Mouse (Mus musculus) frontal cortex, postnatal 36 days (tissue): ENCODE results near the gene Mmp11.
"Not testable (repeated sequence)": the region's sequence is repeated elsewhere in the genome, so short reads cannot be mapped to it uniquely, and the experiment has no call there.

Experiments used
- DNase-seq, 2 experiments: peaks; one replicate each; pipeline ENCODE4 v3.0.0; 2022; ENCODE audit warnings: low spot score in 2 of 2

The Mmp11 gene

DNA sequence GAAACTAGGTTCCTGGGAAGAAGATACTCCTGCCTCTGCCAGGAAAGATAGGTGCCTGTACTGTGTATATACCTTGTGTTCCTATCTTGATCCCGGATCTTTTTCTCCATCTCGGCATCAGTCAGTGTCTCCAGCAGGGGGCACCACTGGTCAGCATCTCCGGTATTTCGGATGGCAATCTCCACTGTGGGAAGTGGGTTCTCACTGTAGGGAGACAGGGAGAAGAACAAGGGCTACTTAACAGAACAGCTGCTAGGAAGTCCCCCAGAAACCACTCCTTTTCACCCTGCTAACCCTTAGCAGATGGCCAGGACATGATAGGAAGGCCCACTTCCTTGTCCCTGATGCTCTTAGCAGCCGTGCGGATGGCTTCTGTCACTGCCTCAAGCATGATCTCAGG lies 38.9 kb downstream of the Mmp11 start:
- DNase-seq = peak; percentile 66 to 70

DNA sequence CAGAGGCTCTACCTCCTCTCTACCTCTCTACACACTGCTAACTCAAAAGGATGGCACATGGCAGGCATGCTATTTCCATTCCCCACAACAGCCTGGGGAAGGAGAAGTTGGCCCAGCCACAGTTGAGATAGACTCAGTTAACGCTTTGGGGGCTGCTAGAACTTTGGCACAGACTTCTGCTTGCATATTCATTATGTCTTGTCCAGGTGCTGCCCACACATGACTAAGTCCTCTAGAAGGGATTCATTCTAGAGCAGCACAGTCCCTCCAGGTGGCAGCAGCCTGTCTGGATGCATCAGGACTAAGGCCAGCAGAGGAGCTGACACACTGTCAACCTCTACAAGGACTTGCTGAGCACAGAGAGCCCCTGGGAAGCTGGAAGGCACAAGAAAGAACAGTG lies 40.1 kb downstream of the Mmp11 start:
- DNase-seq = peak; percentile 45 to 67

DNA sequence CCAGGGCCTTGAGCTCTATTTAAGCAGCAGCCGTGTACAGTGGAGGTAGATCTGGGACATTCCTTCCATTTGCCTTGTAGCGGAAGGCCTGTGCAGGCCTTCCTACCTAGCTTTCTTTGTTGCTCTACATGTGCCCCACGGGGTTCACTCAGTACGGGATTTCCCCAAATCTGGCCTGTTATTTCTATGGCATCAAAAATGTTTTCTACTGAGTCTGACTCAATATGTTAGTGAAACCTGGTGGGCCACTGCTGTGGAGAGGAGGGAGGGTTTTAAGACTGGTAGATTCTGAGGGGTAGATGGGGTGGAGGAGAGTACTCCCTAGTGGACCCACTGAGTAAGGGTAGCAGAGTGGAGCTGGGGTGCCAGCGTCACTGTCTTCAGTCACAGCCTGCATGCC lies 40.6 kb downstream of the Mmp11 start:
- no peak for DNase-seq

DNA sequence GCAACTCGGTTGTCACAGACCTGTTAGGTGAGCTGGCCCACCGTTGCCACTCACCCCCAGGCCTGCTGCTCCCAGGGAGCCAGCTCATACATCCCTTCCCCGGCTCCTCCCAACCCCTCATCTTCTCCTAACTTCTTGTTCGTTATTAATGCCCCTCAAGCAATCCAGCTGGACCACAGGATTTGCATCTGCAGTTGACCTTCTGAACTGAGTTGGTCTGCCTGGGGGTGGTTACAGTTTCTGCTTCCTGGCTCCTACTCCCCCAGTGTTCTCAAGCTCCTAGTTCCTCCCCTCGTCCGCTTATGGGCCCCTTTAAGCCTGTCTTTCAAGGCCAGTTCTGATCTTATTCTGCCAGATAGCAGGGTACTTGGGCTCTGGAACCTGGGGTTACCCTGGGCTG lies 41.7 kb downstream of the Mmp11 start:
- no peak for DNase-seq

DNA sequence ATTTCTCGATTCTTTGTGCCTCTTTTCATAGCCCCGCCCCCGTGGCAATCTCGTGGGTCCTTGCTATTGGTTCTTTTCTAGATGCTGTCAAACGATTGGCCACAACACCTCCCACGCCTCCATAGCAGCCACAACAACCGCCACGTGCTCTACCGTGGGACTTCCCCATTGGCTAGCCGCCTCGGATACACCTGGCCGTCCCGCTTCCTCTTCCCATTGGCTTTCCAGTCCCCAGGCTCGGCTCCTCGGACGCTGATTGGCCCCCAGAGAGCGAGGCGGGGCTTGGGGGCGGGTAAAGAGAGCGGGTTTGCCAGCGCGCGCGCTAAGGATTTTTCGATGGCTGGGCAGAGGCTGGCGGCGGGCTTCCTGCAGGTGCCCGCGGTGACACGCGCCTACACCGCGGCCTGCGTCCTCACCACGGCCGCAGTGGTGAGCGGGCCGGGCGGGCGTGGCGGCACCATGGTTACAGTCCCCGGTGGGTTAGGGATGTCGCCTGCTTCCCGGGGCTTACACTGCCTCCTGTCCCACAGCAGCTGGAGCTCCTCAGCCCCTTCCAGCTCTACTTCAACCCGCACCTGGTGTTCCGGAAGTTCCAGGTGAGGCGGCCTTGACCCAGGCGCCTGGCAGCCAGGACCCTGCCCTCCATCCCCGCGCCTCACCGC lies 43.1 kb downstream of the Mmp11 start, which contains the start of gene Derl3:
TSS of gene Derl3 (plus strand) at position 325 of the 662 bp plus-strand sequence.
- peak; percentile 96 to 97 for DNase-seq

DNA sequence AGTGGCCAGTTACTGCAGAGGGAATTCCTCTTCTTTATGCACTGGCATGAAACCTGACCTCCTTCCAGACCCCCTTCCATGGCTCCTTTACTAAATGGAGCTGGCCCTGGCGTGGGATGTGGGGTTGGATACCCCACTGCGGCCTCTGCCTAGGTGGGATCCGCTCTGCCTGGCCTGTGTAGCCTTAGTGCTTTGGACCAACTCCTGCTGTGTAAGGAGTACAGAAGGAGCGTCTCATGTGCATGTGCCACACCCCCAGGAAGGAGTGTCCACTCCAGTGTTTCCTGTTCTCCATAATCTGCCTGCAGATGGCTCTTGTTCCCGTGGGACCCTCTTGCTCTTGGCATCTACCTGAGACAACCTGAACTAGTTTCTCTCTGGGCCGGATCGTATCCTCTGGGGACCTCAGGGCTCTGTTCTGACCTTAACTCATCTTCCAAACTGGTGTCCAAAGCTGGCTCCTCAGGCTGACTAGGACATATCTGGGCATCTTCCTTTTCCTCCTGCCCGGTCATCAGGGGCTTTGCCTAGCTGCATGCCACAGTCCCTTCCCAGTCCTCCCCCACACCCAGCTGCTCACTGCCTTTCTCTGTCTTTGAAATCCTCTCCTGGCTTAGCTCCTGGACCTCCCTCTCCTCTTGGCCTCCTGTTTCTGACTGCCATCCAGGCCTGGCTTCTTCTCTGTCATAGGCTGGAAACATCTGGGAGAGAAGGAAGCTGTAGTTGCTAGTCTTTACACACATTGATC lies 46.7 kb downstream of the Mmp11 start:
- DNase-seq = no peak

DNA sequence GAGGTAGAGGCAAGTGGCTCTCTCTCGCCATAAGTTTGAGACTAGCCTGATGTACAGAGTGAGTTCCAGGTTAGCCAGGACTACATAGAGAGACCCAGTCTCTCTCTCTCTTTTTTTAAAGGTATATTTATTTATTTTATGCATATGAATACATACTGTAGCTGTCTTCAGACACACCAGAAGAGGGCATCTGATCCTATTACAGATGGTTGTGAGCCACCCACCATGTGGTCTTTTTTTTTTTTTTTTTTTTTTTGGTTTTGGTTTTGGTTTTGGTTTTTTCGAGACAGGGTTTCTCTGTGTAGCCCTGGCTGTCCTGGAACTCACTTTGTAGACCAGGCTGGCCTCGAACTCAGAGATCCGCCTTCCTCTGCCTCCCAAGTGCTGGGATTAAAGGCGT lies 48.8 kb downstream of the Mmp11 start:
- not testable (repeated sequence) for DNase-seq

DNA sequence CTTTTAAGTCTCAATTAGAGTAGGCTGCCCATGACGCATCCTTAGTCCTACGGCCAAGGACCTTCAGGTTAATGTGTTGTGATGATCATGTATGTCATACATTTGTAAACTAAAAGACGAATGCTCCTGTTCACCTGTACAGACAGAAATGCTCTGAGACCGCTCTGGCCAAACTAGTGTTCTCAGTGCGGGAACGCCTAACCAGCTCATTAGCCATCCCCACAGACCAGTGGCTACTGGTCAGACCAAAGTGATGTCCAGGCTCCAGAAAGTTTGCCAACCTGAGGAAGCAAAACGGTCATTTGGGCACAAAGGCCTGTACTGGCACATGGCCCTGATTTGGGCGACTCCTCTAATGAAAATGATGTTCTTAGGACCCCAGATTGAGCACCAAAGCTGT lies 51.6 kb downstream of the Mmp11 start:
- no peak for DNase-seq

DNA sequence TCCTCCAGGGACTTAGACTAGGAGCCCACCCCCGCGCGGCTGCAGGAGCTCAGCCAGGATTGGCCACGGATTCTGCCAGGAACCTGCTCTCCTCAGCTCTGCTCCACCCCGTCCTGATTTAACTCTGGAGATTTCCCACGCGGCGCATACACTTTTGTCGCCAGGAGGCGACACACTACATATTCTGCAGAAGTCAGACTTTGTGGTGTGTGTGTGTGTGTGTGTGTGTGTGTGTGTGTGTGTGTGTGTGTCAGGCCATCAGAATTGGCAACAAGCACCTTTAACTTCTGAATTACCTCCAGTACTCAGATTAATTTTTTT lies 53.1 kb downstream of the Mmp11 start:
- DNase-seq = peak; percentile 76 to 90

DNA sequence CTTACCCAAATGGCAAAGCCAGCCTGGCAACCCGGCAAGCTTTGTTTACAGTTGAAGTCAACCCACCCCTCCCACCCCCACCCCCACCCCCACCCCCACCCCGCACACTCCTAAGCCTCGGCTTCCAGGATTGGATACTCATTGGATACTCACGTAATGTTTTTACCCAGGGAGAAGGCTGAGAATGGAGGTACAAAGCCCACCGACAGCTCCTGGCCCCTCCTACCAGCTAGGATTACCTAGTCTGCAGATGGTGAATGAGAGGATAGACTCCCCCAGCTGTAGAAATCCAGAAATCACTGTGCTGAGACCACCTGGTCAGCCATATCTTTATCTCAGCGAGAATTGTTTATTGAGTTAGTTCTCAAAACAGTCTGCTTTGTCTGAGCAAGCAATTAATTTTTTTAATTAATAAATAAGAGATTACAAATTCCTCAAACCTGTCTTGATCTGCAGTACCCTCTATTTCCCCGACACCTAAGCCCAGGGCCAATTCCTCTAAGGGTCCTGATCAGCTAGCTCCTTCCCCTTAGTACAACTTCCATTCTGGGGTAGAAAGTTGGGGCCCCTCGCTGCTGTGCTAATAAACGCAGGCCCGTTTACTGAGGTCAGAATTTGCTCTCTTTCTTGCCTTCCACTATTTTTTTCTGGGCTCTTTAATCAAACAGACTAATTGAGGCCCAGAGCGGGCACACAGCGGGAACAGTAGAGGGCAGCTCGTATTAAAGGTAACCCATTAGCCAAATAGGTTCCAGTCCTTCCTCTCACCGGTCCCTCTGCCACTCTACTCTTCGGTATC lies 53.7 kb downstream of the Mmp11 start:
- DNase-seq = no peak

DNA sequence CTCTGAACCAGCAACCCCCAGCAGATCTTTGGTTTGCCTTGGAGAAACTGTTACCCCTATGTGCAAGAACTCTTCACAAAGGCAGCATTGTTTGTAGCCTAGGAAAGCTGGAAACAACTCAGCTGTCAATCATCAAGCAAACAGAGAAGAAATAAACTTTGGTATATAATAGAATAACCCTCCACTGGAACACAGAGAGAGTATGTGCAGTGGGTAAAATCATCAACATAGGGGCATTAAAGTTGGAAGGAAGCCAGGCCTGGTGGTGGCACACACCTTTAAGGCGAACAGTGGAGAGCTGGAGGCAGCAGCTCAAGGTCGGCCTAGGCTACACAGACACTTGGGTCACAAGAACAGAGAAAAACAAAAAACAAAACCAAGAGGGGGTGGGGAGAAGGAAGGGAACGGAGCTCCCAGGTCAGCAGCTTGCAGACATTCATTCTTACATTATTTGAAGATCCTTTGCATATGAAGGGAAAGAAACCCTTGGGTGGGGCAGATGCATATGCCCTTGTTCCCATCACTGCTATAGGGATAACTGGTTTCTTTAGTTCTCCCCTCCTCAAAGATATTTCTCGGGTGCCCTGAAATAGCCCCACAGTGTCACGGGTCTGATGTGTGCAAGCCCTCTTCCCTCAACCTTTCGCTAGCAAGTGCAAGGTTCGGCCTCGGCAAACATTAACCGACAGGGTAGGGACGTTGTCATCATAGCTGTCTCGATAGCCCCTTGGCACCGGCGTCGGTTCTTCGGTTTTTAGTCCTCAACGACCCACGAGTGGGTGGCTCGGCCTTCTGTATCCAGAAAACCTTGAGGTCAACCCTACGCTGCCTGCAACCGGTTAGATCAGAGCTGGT lies 54.5 kb downstream of the Mmp11 start:
- no peak for DNase-seq

DNA sequence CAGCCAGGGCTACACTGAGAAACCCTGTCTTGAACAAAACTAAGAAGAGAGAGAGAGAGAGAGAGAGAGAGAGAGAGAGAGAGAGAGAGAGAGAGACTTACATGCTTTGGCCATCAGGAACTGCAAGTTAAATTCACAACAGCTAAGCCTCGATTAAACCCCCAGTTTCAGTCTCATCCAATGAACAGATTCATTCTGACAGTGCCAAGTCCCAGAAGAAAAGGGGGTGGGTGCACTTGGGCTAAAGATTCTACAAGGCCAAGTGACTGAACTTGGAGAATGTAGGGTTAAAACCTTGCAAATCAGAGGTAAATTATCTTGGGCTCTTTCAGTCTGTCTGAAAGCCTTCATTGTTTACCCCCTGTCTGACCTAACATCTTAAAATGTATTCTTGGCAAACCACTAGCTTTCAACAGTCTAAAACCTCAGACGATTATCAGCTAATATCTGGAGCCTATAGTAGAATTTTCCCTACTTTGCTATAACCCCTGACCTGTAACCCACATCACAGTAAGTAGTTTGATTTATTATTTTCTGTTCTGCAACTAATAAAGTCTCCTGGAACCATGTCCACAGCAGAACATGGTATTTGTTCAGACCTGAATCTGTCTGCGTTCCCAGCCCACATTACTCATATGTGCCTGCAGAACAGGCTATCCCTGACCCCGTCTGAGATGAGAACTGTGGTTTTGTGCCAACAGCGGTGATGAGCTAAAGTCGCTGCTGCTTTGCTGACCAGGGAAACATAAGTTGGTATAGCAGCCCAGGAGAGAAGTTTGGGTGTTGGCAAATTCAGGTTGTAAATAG lies 55.3 kb downstream of the Mmp11 start:
- no peak for DNase-seq

DNA sequence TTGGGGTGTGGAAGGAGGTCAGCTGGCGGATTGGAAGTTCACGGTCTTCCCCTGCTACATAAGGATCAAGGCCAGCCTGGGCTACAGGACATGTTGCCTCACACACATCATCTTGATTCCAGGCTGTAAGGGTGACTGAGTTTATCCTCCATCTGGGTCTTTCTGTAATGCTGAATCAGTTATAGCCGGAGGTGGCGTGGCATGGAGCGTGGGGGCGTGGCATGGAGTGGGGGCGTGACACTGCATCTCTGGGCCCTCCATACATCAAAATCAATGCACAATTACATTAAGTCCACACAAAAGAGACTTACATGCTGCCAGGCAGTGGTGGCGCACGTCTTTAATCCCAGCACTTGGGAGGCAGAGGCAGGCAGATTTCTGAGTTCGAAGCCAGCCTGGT lies 55.9 kb downstream of the Mmp11 start:
- no peak for DNase-seq

DNA sequence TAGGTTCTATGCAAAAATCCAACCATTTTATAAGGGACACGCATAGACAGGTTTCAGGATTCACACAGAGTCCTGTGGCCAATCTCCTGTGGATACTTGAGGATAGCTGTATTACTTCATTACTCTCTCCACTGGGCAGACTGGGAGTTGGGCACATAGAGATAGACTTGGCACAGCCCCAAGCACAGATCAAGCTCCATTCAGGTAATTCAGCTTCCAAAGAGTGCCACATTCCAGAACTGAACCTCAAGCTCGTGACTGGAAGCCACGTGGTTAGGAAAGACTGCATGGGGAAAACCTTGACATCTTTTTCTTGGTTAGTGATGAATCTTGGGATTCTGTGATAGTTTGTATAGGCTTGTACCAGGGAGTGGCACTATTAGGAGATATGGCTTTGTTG lies 57.5 kb downstream of the Mmp11 start:
- no peak for DNase-seq

DNA sequence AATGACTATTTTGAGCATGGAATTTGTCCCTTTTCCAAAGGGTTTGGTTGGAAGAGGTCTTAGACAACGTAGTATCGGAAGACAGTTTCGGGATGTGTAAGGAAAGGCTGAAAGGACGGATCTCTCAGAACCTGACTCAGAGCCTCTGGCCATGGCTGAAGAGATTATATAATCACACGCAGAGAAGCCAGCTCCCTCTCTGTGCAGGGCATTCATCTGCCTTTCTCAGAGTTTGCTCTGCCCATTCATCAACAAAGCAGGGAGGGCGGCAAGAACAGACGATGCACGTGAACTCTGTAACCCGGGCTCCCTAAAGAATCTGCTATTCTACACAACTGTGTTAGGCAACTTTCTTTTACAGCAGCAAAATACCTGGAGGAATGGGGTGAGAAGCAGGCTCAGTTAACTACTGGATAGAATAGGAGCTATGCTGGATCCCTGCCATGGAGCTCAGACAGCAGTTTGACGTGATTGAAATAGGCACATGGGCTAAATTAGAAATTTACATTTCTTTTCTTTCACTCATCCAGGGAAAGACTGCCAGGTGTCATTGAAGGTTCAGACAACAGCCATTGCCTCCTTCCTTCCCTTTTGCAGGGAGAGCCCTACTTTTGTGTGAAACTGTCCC lies 62.6 kb downstream of the Mmp11 start:
- no peak for DNase-seq
